Mouse (Mus musculus): Measurements from ENCODE around the gene Medag. TPM values are rescaled to one million over a fixed set of nuclear protein-coding genes. Genes with fewer than 3 reads are reported as not detected.
A peak's percentile ranks its signal among the peaks of the same experiment; 100 is the strongest.

Gene Medag
- polyA plus RNA-seq, 1 experiment from 2014 or later = 1.4 TPM

GRCm38 (mm10) chr5:149412671-149413070 is 1.1 kb downstream of the Medag start:
- H3K27me3 ChIP-seq = peaks cover 21% of the 10 kb centered on the region

GRCm38 (mm10) chr5:149414369-149415167 is 3.0 kb downstream of the Medag start:
- Histone ChIP-seq H3K27ac (replicated peaks) (no peak overlapping the region), H3K9ac (no peak overlapping the region), H3K4me3 (no peak overlapping the region), H3K27me3 (peaks cover 21% of the 10 kb centered on the region), H3K4me2 (no peak overlapping the region), H3K4me1 (replicated peaks) (peaks cover 24% of the 10 kb centered on the region), H3K36me3 (no peaks in the 10 kb centered on the region), H3K9me3 (no peaks in the 10 kb centered on the region)
- no peak for ATAC-seq (ENCODE audit: low read depth)
- 87% methylated on average over 9 of the region's 9 CpGs for WGBS

More at GRCm38 (mm10) chr5:149412671-149413070, 1.1 kb downstream of the Medag start:
- Histone ChIP-seq H3K4me2 (peak overlapping the region; percentile 59; the same call in 1 of the 2 replicates), H3K36me3 (no peaks in the 10 kb centered on the region), H3K4me3 (no peak overlapping the region), H3K9me3 (no peaks in the 10 kb centered on the region), H3K4me1 (replicated peaks) (peaks cover 24% of the 10 kb centered on the region), H3K9ac (no peak overlapping the region), H3K27ac (replicated peaks) (no peak overlapping the region)
- WGBS = 89% methylated on average over 10 of the region's 10 CpGs
- ATAC-seq (ENCODE audit: low read depth) = no peak

DNA sequence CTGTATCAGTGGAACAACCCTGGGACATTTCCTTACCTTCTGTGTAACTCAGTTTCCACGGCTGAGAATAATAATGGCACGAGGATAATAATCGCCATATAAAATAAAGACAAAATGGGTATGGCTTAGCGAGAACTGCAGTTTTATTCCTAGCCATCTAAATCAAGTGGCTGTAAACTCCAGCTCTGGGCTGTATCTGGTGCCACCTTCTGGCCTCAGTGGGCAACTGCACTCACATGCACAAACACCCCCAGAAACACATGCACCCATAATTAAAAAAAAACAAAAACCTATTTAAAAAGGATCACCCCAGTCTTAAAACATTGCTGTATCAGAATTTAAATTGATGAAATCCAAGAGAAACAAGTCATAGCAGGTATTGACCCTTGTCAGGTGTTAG is 5.8 kb downstream of the Medag start:
- Histone ChIP-seq H3K9ac (no peak overlapping the region), H3K4me2 (no peak overlapping the region), H3K9me3 (no peaks in the 10 kb centered on the region), H3K36me3 (no peaks in the 10 kb centered on the region), H3K27me3 (peaks cover 12% of the 10 kb centered on the region), H3K4me1 (replicated peaks) (peaks cover 6% of the 10 kb centered on the region), H3K27ac (replicated peaks) (no peak overlapping the region), H3K4me3 (no peak overlapping the region)
- WGBS = 92% methylated on average over 4 of the region's 4 CpGs
- no peak for ATAC-seq (ENCODE audit: low read depth)

- no peak overlapping the region for H3K4me3 ChIP-seq
- whole genome bisulfite sequencing = 93% methylated on average over 3 of the region's 3 CpGs
- no peak overlapping the region for H3K4me2 ChIP-seq
- no peak for ATAC-seq (ENCODE audit: low read depth)
- H3K9ac ChIP-seq = no peak overlapping the region
- H3K27me3 ChIP-seq = no peaks in the 10 kb centered on the region
- peaks cover 20% of the 10 kb centered on the region for H3K4me1 ChIP-seq (replicated peaks)
- no peak overlapping the region for H3K27ac ChIP-seq (replicated peaks)
- H3K9me3 ChIP-seq = no peaks in the 10 kb centered on the region
- H3K36me3 ChIP-seq = no peaks in the 10 kb centered on the region
These were observed 15.0 kb downstream of the Medag start for GRCm38 (mm10) chr5:149426525-149426924.

GRCm38 (mm10) chr5:149427277-149428060 is 15.9 kb downstream of the Medag start:
- Histone ChIP-seq H3K4me1 (replicated peaks) (peaks cover 20% of the 10 kb centered on the region), H3K4me2 (no peak overlapping the region), H3K27me3 (no peaks in the 10 kb centered on the region), H3K36me3 (no peaks in the 10 kb centered on the region), H3K4me3 (no peak overlapping the region), H3K27ac (replicated peaks) (no peak overlapping the region), H3K9me3 (no peaks in the 10 kb centered on the region), H3K9ac (no peak overlapping the region)
- ATAC-seq (ENCODE audit: low read depth) = no peak
- WGBS = 89% methylated on average over 8 of the region's 8 CpGs

- Histone ChIP-seq H3K4me3 (no peak overlapping the region), H3K27ac (replicated peaks) (peak overlapping the region; percentile 68), H3K4me2 (no peak overlapping the region; the same call in 1 of the 2 replicates), H3K4me1 (replicated peaks) (peaks cover 20% of the 10 kb centered on the region), H3K27me3 (no peaks in the 10 kb centered on the region), H3K9ac (0 out of 2 replicates have a peak overlapping the region, but pooled peaks have one; percentile 50), H3K9me3 (no peaks in the 10 kb centered on the region), H3K36me3 (no peaks in the 10 kb centered on the region)
- 10% methylated on average over 6 of the region's 6 CpGs for WGBS
- peak; percentile 78 for ATAC-seq (ENCODE audit: low read depth)
These were observed 16.8 kb downstream of the Medag start for GRCm38 (mm10) chr5:149428347-149428746.

DNA sequence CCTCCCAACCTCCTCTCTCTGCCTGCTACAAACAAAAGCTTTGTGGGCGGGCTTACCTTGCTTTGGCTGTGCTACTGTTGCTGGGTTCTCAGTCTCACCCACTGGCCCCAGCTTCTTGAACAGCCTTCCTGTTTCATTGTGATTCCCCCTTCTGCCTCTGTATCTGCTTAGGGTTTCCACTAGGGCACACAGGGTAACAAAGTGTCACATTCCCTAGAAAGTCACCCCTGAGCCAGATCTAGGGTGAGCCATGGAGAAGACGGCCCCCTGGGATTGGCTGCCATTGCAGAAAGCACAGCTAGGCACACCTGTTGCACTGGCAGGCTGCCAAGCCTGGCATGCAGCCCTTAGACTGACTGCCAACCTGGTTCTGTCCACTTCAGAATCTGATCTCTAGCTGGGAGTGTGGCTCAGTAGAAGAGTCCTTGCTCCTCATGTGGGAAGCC is 17.3 kb downstream of the Medag start:
- no peak overlapping the region for H3K4me3 ChIP-seq
- peaks cover 20% of the 10 kb centered on the region for H3K4me1 ChIP-seq (replicated peaks)
- H3K27me3 ChIP-seq = no peaks in the 10 kb centered on the region
- no peak overlapping the region for H3K4me2 ChIP-seq
- no peaks in the 10 kb centered on the region for H3K36me3 ChIP-seq
- 39% methylated on average over 2 of the region's 2 CpGs for WGBS
- ATAC-seq (ENCODE audit: low read depth) = peak; percentile 56; the same call in 1 of the 2 replicates
- H3K9me3 ChIP-seq = no peaks in the 10 kb centered on the region
- H3K27ac ChIP-seq (replicated peaks) = peak overlapping the region; percentile 68
- H3K9ac ChIP-seq = no peak overlapping the region

GRCm38 (mm10) chr5:149429541-149429940 is 18.0 kb downstream of the Medag start:
- Histone ChIP-seq H3K27me3 (no peaks in the 10 kb centered on the region), H3K4me2 (no peak overlapping the region), H3K27ac (replicated peaks) (no peak overlapping the region), H3K36me3 (no peaks in the 10 kb centered on the region), H3K9ac (no peak overlapping the region), H3K9me3 (no peaks in the 10 kb centered on the region), H3K4me3 (no peak overlapping the region), H3K4me1 (replicated peaks) (peaks cover 20% of the 10 kb centered on the region)
- WGBS = 83% methylated on average over 4 of the region's 4 CpGs
- ATAC-seq (ENCODE audit: low read depth) = no peak

GRCm38 (mm10) chr5:149430943-149431342 is 19.4 kb downstream of the Medag start:
- Histone ChIP-seq H3K36me3 (no peaks in the 10 kb centered on the region), H3K4me3 (no peak overlapping the region), H3K4me2 (no peak overlapping the region), H3K27me3 (no peaks in the 10 kb centered on the region), H3K4me1 (replicated peaks) (peaks cover 20% of the 10 kb centered on the region), H3K9ac (no peak overlapping the region), H3K27ac (replicated peaks) (no peak overlapping the region), H3K9me3 (no peaks in the 10 kb centered on the region)
- WGBS = 82% methylated on average over 3 of the region's 3 CpGs
- ATAC-seq (ENCODE audit: low read depth) = no peak

DNA sequence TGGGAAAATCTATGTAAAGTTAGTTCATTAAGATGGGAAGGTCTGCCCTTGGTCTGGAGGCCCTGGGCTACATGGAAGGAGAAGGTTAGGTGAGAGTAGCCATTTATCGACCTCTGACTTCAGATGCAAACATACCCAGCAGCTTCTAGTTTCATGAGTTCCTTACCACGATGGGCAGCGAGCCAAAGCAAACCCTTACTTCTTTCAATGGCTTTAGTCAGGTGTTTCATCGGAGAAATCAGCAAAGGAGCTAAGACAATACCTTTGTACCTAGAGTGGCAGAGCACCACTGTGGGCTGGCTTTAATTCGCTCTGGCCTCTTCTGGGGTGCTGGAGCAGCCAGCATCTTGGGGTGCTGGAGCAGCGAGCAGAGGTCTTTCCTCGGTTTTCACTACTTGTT is 22.1 kb downstream of the Medag start:
- H3K4me2 ChIP-seq = no peak overlapping the region
- no peak overlapping the region for H3K4me3 ChIP-seq
- peaks cover 11% of the 10 kb centered on the region for H3K4me1 ChIP-seq (replicated peaks)
- H3K9me3 ChIP-seq = no peaks in the 10 kb centered on the region
- H3K36me3 ChIP-seq = no peaks in the 10 kb centered on the region
- no peaks in the 10 kb centered on the region for H3K27me3 ChIP-seq
- no peak for ATAC-seq (ENCODE audit: low read depth)
- 67% methylated on average over 7 of the region's 7 CpGs for WGBS
- no peak overlapping the region for H3K27ac ChIP-seq (replicated peaks)
- no peak overlapping the region for H3K9ac ChIP-seq

DNA sequence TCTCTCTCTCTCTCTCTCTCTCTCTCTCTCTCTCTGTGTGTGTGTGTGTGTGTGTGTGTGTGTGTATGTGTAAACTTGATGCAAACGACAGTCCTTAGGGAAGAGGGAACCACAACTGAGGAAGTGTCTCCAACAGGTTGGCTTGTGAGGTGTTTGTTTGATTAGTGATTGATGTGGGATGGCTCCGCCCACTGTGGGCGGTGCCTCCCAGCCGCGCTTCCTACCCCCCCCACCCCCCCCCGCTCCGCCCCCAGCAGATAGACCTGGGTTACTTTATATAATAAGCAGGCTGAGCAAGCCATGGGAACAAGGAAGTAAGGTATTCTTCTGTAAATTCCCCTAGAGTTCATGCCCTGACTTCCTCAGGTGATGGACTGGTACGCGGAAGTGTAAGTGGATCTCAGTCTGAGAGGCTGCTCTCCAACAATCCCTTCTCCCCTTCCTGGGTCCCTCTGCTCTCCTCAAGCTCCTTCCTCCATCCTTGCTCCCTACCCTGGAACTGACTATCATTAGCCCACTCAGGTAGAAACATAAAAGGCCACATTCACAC is 22.7 kb downstream of the Medag start:
- H3K4me1 ChIP-seq (replicated peaks) = peaks cover 11% of the 10 kb centered on the region
- no peak overlapping the region for H3K4me3 ChIP-seq
- H3K4me2 ChIP-seq = no peak overlapping the region
- no peak overlapping the region for H3K9ac ChIP-seq
- no peaks in the 10 kb centered on the region for H3K27me3 ChIP-seq
- H3K9me3 ChIP-seq = no peaks in the 10 kb centered on the region
- H3K27ac ChIP-seq (replicated peaks) = no peak overlapping the region
- 31% methylated on average over 9 of the region's 9 CpGs for WGBS
- H3K36me3 ChIP-seq = no peaks in the 10 kb centered on the region
- no peak for ATAC-seq (ENCODE audit: low read depth)

DNA sequence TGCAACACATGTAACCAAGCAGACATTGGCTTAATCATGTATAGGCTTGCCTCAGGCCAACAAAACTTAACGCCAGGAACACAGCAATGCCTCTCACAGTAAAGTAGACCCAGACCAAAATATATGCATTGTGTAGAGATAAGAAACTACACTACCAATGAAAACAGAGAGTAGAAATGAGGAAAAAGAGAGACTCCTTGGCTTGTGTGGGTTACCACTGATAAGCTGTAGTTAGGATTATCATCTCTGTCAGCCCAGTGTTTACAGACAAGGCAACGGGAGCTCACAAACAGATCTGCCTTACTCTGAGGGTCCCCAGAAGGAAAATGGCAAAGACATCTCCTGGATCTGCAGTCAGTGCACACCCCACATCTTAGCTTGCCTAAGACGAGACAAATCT is 25.0 kb downstream of the Medag start:
- Histone ChIP-seq H3K4me1 (replicated peaks) (peaks cover 28% of the 10 kb centered on the region), H3K4me3 (no peak overlapping the region), H3K36me3 (no peaks in the 10 kb centered on the region), H3K9ac (no peak overlapping the region), H3K4me2 (no peak overlapping the region), H3K27me3 (no peaks in the 10 kb centered on the region), H3K9me3 (no peaks in the 10 kb centered on the region), H3K27ac (replicated peaks) (no peak overlapping the region)
- 87% methylated on average over 3 of the region's 3 CpGs for WGBS
- no peak for ATAC-seq (ENCODE audit: low read depth)
